Mouse (Mus musculus) ovary, adult 18-20 months (tissue): ENCODE measurements around the gene Inpp5b.
"Not testable (repeated sequence)": the region's sequence is repeated elsewhere in the genome, so short reads cannot be mapped to it uniquely, and the experiment has no call there.

Experiments
- DNase-seq: peaks from one replicate; pipeline ENCODE4 v3.0.0; 2022; ENCODE audit warnings: low spot score, mixed read lengths

The Inpp5b gene

GRCm38 (mm10) chr4:124709961-124710446 lies 31.6 kb upstream of the Inpp5b start:
- no peak for DNase-seq

GRCm38 (mm10) chr4:124710776-124711291 lies 30.8 kb upstream of the Inpp5b start:
- no peak for DNase-seq

GRCm38 (mm10) chr4:124712618-124713017 lies 29.0 kb upstream of the Inpp5b start:
- DNase-seq, result no peak

- DNase-seq, result not testable (repeated sequence)
These were observed 27.8 kb upstream of the Inpp5b start for GRCm38 (mm10) chr4:124713850-124714249.

GRCm38 (mm10) chr4:124714545-124715481 lies 26.8 kb upstream of the Inpp5b start, which contains the start of gene Sf3a3:
Sf3a3 (plus strand) TSS chr4:124714776.
- DNase-seq, result peak; percentile 90

GRCm38 (mm10) chr4:124719101-124719500 lies 22.5 kb upstream of the Inpp5b start:
- DNase-seq, result no peak

GRCm38 (mm10) chr4:124726121-124726520 lies 15.5 kb upstream of the Inpp5b start:
- DNase-seq, result no peak

- DNase-seq, result no peak
These were observed 4.7 kb upstream of the Inpp5b start for GRCm38 (mm10) chr4:124736952-124737351.

- DNase-seq, result no peak
These were observed 4.2 kb upstream of the Inpp5b start for GRCm38 (mm10) chr4:124737486-124737885.

- DNase-seq, result no peak
These were observed 3.6 kb upstream of the Inpp5b start for GRCm38 (mm10) chr4:124738013-124738412.

- DNase-seq, result no peak
These were observed 2.9 kb upstream of the Inpp5b start for GRCm38 (mm10) chr4:124738783-124739182.

- DNase-seq, result no peak
These were observed 1.2 kb downstream of the Inpp5b start for GRCm38 (mm10) chr4:124742839-124743238.

- no peak for DNase-seq
These were observed 4.9 kb downstream of the Inpp5b start for GRCm38 (mm10) chr4:124746577-124746976.

- no peak for DNase-seq
These were observed 6.2 kb downstream of the Inpp5b start for GRCm38 (mm10) chr4:124747851-124748250.

GRCm38 (mm10) chr4:124751300-124752250 lies 9.9 kb downstream of the Inpp5b start:
- peak; percentile 96 for DNase-seq

- no peak for DNase-seq
These were observed 10.9 kb downstream of the Inpp5b start for GRCm38 (mm10) chr4:124752281-124753199.

GRCm38 (mm10) chr4:124755526-124755925 lies 13.9 kb downstream of the Inpp5b start:
- no peak for DNase-seq

- no peak for DNase-seq
These were observed 17.7 kb downstream of the Inpp5b start for GRCm38 (mm10) chr4:124759305-124759811.

GRCm38 (mm10) chr4:124761201-124761600 lies 19.6 kb downstream of the Inpp5b start:
- DNase-seq, result no peak

- no peak for DNase-seq
These were observed 21.3 kb downstream of the Inpp5b start for GRCm38 (mm10) chr4:124762858-124763452.
